Mouse (Mus musculus) gastrocnemius, adult 2 months (tissue): ENCODE data around the gene Lctl. TPM values are rescaled to one million over a fixed set of nuclear protein-coding genes. Genes with fewer than 3 reads are reported as not detected.

ENCODE experiments used
- DNase-seq: peaks from one replicate; pipeline ENCODE4 v3.0.0; 2022
- H3K27ac ChIP-seq: fragments of 200-600 bp; 2 replicates; pipeline ENCODE4 v1.8.1; 2022; ENCODE audit warnings: mild to moderate bottlenecking
- H3K4me3 ChIP-seq: fragments of 200-600 bp; 2 replicates; pipeline ENCODE4 v1.8.1; 2022; ENCODE audit warnings: mild to moderate bottlenecking, moderate library complexity
- CTCF ChIP-seq: fragments of 200-600 bp; IDR thresholded peaks from 2 replicates; pipeline ENCODE4 v1.8.1; 2022; ENCODE audit warnings: antibody characterized with exemption, mild to moderate bottlenecking, moderate library complexity
- intact Hi-C: fragments of 180-260 bp; cut with DNase I; formaldehyde crosslinking; loops from one replicate; pipeline ENCODE4 v1.15.1; 2025
- long read RNA-seq, 2 experiments: library from polyadenylated mRNA; stranded (forward); transcript quantifications; one replicate each; pipeline ENCODE4 v2.0.0; 2021
- total RNA-seq, 2 experiments: library from RNA; stranded (reverse); gene quantifications; 2 replicates each; pipeline ENCODE4 v1.2.3; 2021

The Lctl gene
- total RNA-seq = under 1 TPM in 1 of 2 experiments, not detected in 1; 0.28 TPM
- long read RNA-seq, experiment 1 = 0 reads
- long read RNA-seq, experiment 2, partial matches to known transcripts = 0 of 1 reads
- long read RNA-seq, experiment 2, other reads (novel, unspliced or antisense) = 1 of 1 reads

GRCm38 (mm10) chr9:64116876-64117275, at the start of gene Lctl:
Gene Lctl (plus strand): TSS chr9:64117147.
- TF ChIP-seq CTCF = no peak
- intact Hi-C loops = no loop called here
- peak; percentile 43 for DNase-seq
- H3K27ac ChIP-seq = no peak within 1 kb of the TSS
- no peak within 1 kb of the TSS for H3K4me3 ChIP-seq

DNA sequence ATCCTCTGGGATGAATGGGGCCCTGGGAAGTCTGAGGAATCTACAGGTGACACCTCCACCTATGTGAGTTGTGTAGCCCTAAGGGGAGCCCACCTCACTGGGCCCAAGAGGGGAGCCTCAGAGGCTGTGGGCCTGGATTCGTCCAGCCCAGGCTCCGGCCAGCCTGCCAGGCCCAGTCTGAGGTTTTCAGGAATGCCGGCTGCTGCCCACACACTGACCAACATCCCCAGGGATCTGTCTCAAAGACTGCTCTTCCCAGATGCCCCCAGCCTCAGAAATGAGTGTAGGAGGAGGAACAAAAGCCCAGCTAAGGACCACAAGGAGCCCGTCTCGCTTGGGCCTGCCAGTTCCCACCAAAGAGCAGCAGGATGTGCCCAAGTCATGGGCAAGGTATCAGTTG, 49.2 kb upstream of the Lctl start:
- no peak overlapping the region for H3K27ac ChIP-seq
- no peak overlapping the region for H3K4me3 ChIP-seq
- TF ChIP-seq CTCF = no peak
- no peak for DNase-seq
- intact Hi-C loops = no loop called here

DNA sequence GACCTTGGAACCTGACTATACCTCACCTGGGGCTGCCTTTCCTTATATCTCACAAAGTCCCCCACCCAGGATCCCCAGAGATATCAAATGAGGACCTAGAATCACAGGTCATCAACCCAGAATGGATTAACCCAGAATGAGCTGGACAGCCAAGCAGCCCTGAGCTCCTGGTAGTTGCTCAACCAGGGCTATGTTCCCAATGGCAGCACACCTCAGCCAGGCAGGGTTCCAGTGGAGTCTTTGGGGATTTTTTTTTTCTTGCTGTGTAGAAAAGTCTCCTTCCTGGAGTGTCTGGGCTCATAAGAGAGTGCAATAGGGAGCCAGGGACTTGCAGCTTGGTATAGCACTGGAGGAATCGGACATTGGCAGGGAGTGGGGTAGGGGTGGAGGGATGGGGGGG, 48.4 kb upstream of the Lctl start:
- intact Hi-C loops = no loop called here
- no peak for DNase-seq
- Histone ChIP-seq H3K4me3 (no peak overlapping the region), H3K27ac (no peak overlapping the region)
- no peak for TF ChIP-seq CTCF

DNA sequence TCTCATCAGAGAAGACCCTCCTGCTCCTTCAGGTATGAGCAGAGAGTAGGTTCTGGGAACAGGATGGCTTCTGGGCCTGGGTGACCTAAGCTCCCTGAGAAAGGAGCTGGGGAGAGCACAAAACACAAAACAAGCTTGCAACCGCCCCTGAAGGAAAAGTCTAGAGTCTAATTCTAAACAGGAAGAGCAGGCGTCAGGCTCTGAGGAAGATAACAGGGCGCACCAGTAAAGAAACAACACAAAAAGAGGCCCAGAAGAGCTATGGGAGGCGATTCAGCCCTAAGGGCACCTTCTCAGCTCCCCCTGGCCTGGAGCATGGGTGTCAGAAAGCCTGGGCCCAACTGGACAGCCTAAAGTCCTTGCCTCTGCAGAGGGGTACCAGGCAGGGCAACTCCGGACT, 47.8 kb upstream of the Lctl start:
- Histone ChIP-seq H3K27ac (no peak overlapping the region), H3K4me3 (no peak overlapping the region)
- no peak for DNase-seq
- no peak for TF ChIP-seq CTCF
- intact Hi-C loops = no loop called here

DNA sequence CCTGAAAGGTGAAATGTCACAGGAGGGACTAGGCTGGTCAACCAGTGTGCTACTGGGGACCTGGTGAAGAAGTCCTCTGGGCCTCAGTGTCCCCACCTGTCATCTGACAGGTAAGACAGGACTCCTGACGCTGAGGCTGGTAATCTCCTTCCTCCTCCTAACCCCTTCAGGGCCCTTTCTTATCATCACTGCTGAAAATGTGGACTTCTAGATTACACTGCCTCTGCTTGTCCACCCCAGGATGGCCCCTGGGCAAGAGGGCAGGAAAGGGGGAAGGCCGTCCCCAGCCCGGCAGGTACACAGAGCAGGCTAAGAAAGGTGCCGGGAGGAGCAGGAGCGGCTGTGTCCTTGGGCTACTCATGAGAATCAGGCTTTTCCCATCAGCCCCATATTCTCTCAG, 46.3 kb upstream of the Lctl start:
- intact Hi-C loops = no loop called here
- no peak for DNase-seq
- no peak overlapping the region for H3K27ac ChIP-seq
- no peak overlapping the region for H3K4me3 ChIP-seq
- no peak for TF ChIP-seq CTCF

- TF ChIP-seq CTCF = no peak
- Histone ChIP-seq H3K4me3 (no peak overlapping the region), H3K27ac (no peak overlapping the region)
- DNase-seq = no peak
- intact Hi-C loops = no loop called here
Measured at GRCm38 (mm10) chr9:64074831-64075230, 42.1 kb upstream of the Lctl start.

GRCm38 (mm10) chr9:64076412-64076811, 40.5 kb upstream of the Lctl start:
- intact Hi-C loops = no loop called here
- TF ChIP-seq CTCF = no peak
- Histone ChIP-seq H3K4me3 (no peak overlapping the region), H3K27ac (no peak overlapping the region)
- DNase-seq = no peak

DNA sequence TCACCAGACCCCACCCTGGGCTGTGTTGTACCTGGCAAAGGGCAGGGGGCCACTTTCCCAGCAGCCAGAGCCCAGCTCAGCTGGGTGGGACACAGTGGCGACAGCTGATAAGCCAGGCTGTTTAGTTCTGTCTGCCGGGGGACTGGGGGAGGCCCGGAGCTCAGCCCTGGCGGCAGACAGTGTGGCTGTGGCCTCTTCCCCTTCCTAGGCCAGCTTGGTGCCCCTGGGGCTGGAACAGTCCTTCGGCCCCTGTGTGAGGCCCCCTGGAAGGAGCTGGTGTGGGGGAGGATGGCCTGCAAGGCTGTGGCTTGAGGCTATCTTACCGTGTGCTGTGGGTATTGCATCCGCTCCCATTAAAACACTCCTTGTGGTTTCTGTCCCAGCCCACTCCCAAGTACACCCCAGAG, 38.6 kb upstream of the Lctl start:
- intact Hi-C loops = no loop called here
- Histone ChIP-seq H3K27ac (no peak overlapping the region), H3K4me3 (no peak overlapping the region)
- no peak for TF ChIP-seq CTCF
- DNase-seq = no peak

GRCm38 (mm10) chr9:64079922-64080321, 37.0 kb upstream of the Lctl start:
- no peak for TF ChIP-seq CTCF
- Histone ChIP-seq H3K27ac (no peak overlapping the region), H3K4me3 (no peak overlapping the region)
- intact Hi-C loops = no loop called here
- DNase-seq = no peak

DNA sequence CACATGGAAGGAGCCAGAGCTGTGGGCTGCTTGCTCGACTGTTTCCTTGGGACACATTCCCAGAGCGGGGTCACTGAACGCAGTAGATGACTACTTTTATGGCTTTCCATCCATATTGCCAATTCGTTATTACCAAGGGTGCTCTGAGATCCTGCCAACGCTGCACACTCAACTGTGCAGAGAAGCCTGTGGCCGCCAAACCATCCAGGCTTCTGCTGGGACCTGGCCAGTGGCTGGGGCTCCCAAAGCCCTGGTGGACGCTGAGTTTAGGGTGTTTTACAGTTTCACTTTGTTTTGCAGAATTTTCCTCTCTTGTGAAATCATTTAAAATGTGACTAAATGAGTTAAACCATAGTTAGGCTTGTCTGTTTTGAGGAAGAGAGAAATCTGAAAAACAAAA, 32.7 kb upstream of the Lctl start:
- DNase-seq = peak; percentile 61
- intact Hi-C loops = no loop called here
- no peak for TF ChIP-seq CTCF
- Histone ChIP-seq H3K4me3 (peak overlapping the region; percentile 70), H3K27ac (peak overlapping the region; percentile 74)

DNA sequence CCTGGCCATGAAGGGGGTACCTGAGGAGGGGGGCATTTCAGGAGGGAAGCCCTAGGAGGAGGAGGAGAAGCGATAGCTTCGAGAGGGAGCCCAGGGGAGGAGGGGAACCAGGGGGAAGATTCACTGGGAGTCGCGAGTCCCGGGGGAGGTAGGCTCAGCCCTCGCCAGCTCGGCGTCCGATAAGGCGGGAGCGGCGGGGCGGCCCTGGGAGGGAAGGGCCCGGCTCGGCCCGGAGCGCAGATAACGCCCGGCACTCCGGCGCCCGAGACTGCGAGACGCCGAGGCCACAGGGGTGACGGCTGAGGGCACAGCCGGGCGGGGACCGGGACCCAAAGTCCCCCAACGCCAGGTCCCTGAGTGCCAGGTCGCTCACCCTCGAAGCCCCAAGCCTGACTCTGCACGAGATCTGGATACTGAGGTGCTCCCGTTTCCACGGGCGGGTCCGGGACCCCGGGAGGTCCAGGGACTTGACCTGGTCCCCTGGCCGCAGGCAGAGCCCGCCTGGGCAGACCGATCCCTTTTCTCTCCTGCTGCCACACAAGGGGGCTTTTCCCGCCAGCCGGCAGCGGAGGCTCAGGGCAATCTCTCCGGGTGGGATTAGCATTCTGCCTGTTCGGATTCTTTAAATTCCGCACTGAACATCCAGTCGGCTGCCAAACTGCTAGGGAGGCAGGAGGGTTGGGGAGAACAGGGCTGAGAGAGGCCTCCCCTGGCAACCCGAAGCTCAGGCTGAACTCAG, 32.1 kb upstream of the Lctl start:
- DNase-seq = peak; percentile 64
- TF ChIP-seq CTCF = no peak
- peak overlapping the region; percentile 74 for H3K27ac ChIP-seq
- intact Hi-C loops = no loop called here
- peak overlapping the region; percentile 70 for H3K4me3 ChIP-seq

- H3K27ac ChIP-seq = no peak overlapping the region
- TF ChIP-seq CTCF = no peak
- DNase-seq = no peak
- intact Hi-C loops = no loop called here
- H3K4me3 ChIP-seq = no peak overlapping the region
Measured at GRCm38 (mm10) chr9:64085976-64086375, 31.0 kb upstream of the Lctl start.

GRCm38 (mm10) chr9:64086543-64086942, 30.4 kb upstream of the Lctl start:
- H3K27ac ChIP-seq = no peak overlapping the region
- no peak for DNase-seq
- H3K4me3 ChIP-seq = no peak overlapping the region
- TF ChIP-seq CTCF = no peak
- intact Hi-C loops = no loop called here
